Mouse (Mus musculus): Measurements from ENCODE around the gene Dlat.

Dlat gene

GRCm38 (mm10) chr9:50590856-50591518 is 68.6 kb downstream of the Dlat start:
- DNase-seq, result no peak

GRCm38 (mm10) chr9:50586955-50587354 is 72.6 kb downstream of the Dlat start:
- DNase-seq, result no peak

GRCm38 (mm10) chr9:50585145-50585818 is 74.3 kb downstream of the Dlat start:
- DNase-seq, result no peak
